Mouse (Mus musculus) bone marrow, adult 2 months (tissue): Measurements from ENCODE around the gene Adamts6.

Experiments used
- CTCF ChIP-seq: fragments of 200-500 bp; IDR thresholded peaks from 2 replicates; pipeline ENCODE4 v1.5.1; 2011; ENCODE audit warnings: low read length, control low read depth; ENCODE audit not compliant: control insufficient read depth, insufficient read depth
- POLR2A ChIP-seq: fragments of 200-500 bp; IDR thresholded peaks from 2 replicates; pipeline ENCODE4 v1.6.1; 2011; ENCODE audit warnings: low read depth, mild to moderate bottlenecking, control low read depth, low read length, borderline replicate concordance; ENCODE audit not compliant: control insufficient read depth

GRCm38 (mm10) chr13:104525656-104526055, 238.0 kb downstream of the Adamts6 start:
- TF ChIP-seq POLR2A (no peak), CTCF (no peak)
